Mouse (Mus musculus): ENCODE measurements around the gene Siae.

The Siae gene

GRCm38 (mm10) chr9:37625129-37625528 is 69.6 kb downstream of the Siae start:
- no peak for DNase-seq (ENCODE audit: low spot score)

GRCm38 (mm10) chr9:37625641-37626040 is 70.1 kb downstream of the Siae start:
- DNase-seq (ENCODE audit: low spot score) = no peak

- DNase-seq (ENCODE audit: low spot score) = no peak
Observed at GRCm38 (mm10) chr9:37626103-37626567, 70.6 kb downstream of the Siae start.

GRCm38 (mm10) chr9:37627263-37627662 is 71.8 kb downstream of the Siae start:
- no peak for DNase-seq (ENCODE audit: low spot score)

GRCm38 (mm10) chr9:37628581-37628980 is 73.1 kb downstream of the Siae start:
- DNase-seq (ENCODE audit: low spot score) = no peak

GRCm38 (mm10) chr9:37629941-37630340 is 74.4 kb downstream of the Siae start:
- DNase-seq (ENCODE audit: low spot score) = no peak

GRCm38 (mm10) chr9:37632305-37632704 is 76.8 kb downstream of the Siae start:
- no peak for DNase-seq (ENCODE audit: low spot score)

- no peak for DNase-seq (ENCODE audit: low spot score)
Observed at GRCm38 (mm10) chr9:37634269-37634668, 78.8 kb downstream of the Siae start.

GRCm38 (mm10) chr9:37636335-37636734 is 80.8 kb downstream of the Siae start:
- DNase-seq (ENCODE audit: low spot score) = peak; percentile 17

GRCm38 (mm10) chr9:37636800-37637542 is 81.5 kb downstream of the Siae start:
- DNase-seq (ENCODE audit: low spot score) = no peak

GRCm38 (mm10) chr9:37638721-37639120 is 83.2 kb downstream of the Siae start:
- DNase-seq (ENCODE audit: low spot score) = no peak

- DNase-seq (ENCODE audit: low spot score) = no peak
Observed at GRCm38 (mm10) chr9:37646246-37646645, 90.7 kb downstream of the Siae start.

GRCm38 (mm10) chr9:37650639-37651038 is 95.1 kb downstream of the Siae start:
- DNase-seq (ENCODE audit: low spot score) = no peak

- DNase-seq (ENCODE audit: low spot score) = no peak
Observed at GRCm38 (mm10) chr9:37653836-37654235, 98.3 kb downstream of the Siae start.

- DNase-seq (ENCODE audit: low spot score) = no peak
Observed at GRCm38 (mm10) chr9:37655961-37656360, 100.5 kb downstream of the Siae start.

GRCm38 (mm10) chr9:37656439-37656881 is 101.0 kb downstream of the Siae start:
- peak; percentile 22 for DNase-seq (ENCODE audit: low spot score)

GRCm38 (mm10) chr9:37656931-37657481 is 101.5 kb downstream of the Siae start, which contains the start of gene Tbrg1:
Gene Tbrg1 (minus strand): TSS chr9:37657312.
- DNase-seq (ENCODE audit: low spot score) = peak; percentile 58

GRCm38 (mm10) chr9:37659413-37659812 is 103.9 kb downstream of the Siae start:
- DNase-seq (ENCODE audit: low spot score) = no peak

GRCm38 (mm10) chr9:37663210-37663609 is 107.7 kb downstream of the Siae start:
- DNase-seq (ENCODE audit: low spot score) = no peak

- DNase-seq (ENCODE audit: low spot score) = no peak
Observed at GRCm38 (mm10) chr9:37664604-37665003, 109.1 kb downstream of the Siae start.

GRCm38 (mm10) chr9:37666045-37666444 is 110.5 kb downstream of the Siae start:
- DNase-seq (ENCODE audit: low spot score) = no peak

GRCm38 (mm10) chr9:37669115-37669514 is 113.6 kb downstream of the Siae start, which contains the start of gene Panx3:
Gene Panx3 (minus strand): TSS chr9:37669235.
- DNase-seq (ENCODE audit: low spot score) = no peak

- no peak for DNase-seq (ENCODE audit: low spot score)
Observed at GRCm38 (mm10) chr9:37669678-37670077, 114.2 kb downstream of the Siae start.
